19 mouse cellular contexts compared by ENCODE assay signal in genomic region chr2:128930704-128931103, GRCm38 (mm10).
"Had no signal": no experiment of that assay in that cellular context is flagged by ENCODE, and none has a peak within 500 bp of the region (broad histone marks: within the 10 kb centered on the region; RNA-seq: fewer than 3 reads in every experiment).

No protein-coding gene starts in this region.

- DNase-seq: liver, postnatal 0 days; lung, adult 2 months; lung, postnatal 14 days; lung, postnatal 36 days; right cerebral cortex, postnatal 14 days; thymus, adult 2 months; thymus, postnatal 25 days; thymus, postnatal 4 days had no signal

- H3K4me1 ChIP-seq: liver, embryonic 15.5 days; lung, embryonic 15.5 days; megakaryocyte, embryonic 14.5 days; midbrain, embryonic 13.5 days; neural tube, embryonic 13.5 days; neural tube, embryonic 15.5 days had no signal

- H3K4me3 ChIP-seq: liver, embryonic 15.5 days; lung, embryonic 15.5 days; megakaryocyte, embryonic 14.5 days; midbrain, embryonic 13.5 days; myocyte; neural tube, embryonic 13.5 days; neural tube, embryonic 15.5 days had no signal

- H3K27me3 ChIP-seq: liver, embryonic 15.5 days; lung, embryonic 15.5 days; megakaryocyte, embryonic 14.5 days; midbrain, embryonic 13.5 days; neural tube, embryonic 13.5 days; neural tube, embryonic 15.5 days had no signal

- H3K9me3 ChIP-seq: liver, embryonic 15.5 days; lung, embryonic 15.5 days; megakaryocyte, embryonic 14.5 days; midbrain, embryonic 13.5 days; neural tube, embryonic 13.5 days; neural tube, embryonic 15.5 days had no signal

- ATAC-seq: liver, postnatal 0 days; lung, postnatal 0 days; midbrain, embryonic 13.5 days; midbrain, embryonic 16.5 days had no signal

- H3K27ac ChIP-seq: liver, embryonic 15.5 days; lung, embryonic 15.5 days; macrophage; midbrain, embryonic 13.5 days; neural tube, embryonic 13.5 days; neural tube, embryonic 15.5 days had no signal

- H3K9ac ChIP-seq: liver, embryonic 15.5 days; liver, postnatal 0 days; lung, embryonic 15.5 days; midbrain, embryonic 13.5 days; neural tube, embryonic 13.5 days; neural tube, embryonic 15.5 days had no signal

- H3K4me2 ChIP-seq: liver, embryonic 15.5 days; lung, embryonic 15.5 days; midbrain, embryonic 11.5 days; midbrain, embryonic 13.5 days; neural tube, embryonic 13.5 days; neural tube, embryonic 15.5 days had no signal
